Mouse (Mus musculus): ENCODE measurements around the gene Btd. TPM values are rescaled to one million over a fixed set of nuclear protein-coding genes. Genes with fewer than 3 reads are reported as not detected.

The Btd gene
- polyA plus RNA-seq, 1 experiment: 16.7 TPM

DNA sequence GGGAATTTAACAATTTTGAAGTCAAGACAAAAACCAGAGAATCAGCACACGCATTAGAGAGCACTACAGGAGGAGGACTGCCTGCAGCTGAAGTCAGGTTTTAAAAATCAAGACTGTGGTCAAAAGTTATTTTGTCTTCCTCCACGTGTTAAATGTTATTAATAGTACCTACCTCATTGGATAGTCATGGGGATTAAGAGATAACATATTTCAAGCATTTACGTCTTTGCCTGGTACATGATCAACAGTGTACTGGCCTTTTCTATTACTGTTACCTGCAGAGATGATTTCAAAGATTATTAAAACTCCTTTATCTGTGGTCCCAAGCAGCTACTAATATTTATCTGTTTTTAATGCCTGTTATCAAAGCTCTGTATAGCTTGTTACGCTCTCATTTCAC is 56.9 kb downstream of the Btd start:
- Histone ChIP-seq H3K79me3 (ENCODE audit: low read depth) (peaks cover 1% of the 10 kb centered on the region), H3ac (ENCODE audit: control insufficient read depth, insufficient read length, low read depth) (no peak overlapping the region), H3K27me3 (ENCODE audit: control insufficient read depth, insufficient read depth, insufficient read length) (no peaks in the 10 kb centered on the region), H3K79me2 (ENCODE audit: control insufficient read depth, insufficient read depth) (peaks cover 5% of the 10 kb centered on the region), H3K36me3 (ENCODE audit: control insufficient read depth, insufficient read depth) (peaks cover 81% of the 10 kb centered on the region), H3K4me3 (ENCODE audit: insufficient read depth, poor library complexity, severe bottlenecking) (no peak overlapping the region)
- TF ChIP-seq CEBPB (IDR thresholded peaks at IDR 0.05; ENCODE audit: low read depth) (no peak), MAX (IDR thresholded peaks at IDR 0.05) (no peak), CTCF (IDR thresholded peaks at IDR 0.05; ENCODE audit: control insufficient read depth, insufficient read depth, insufficient read length) (no peak), USF1 (IDR thresholded peaks at IDR 0.05; ENCODE audit: low read depth) (no peak), MYOG (IDR thresholded peaks at IDR 0.05; ENCODE audit: control insufficient read depth, extremely low read depth, insufficient read length) (no peak), FOSL1 (IDR thresholded peaks at IDR 0.05; ENCODE audit: insufficient read depth, low read length, poor library complexity, severe bottlenecking) (no peak), MYOD1 (IDR thresholded peaks at IDR 0.05; ENCODE audit: control insufficient read depth, insufficient read length, low read depth) (no peak)

GRCm38 (mm10) chr14:31700376-31700775 is 59.5 kb downstream of the Btd start:
- peaks cover 5% of the 10 kb centered on the region for H3K79me2 ChIP-seq (ENCODE audit: control insufficient read depth, insufficient read depth)
- TF ChIP-seq MYOG (IDR thresholded peaks at IDR 0.05; ENCODE audit: control insufficient read depth, extremely low read depth, insufficient read length) (no peak), FOSL1 (IDR thresholded peaks at IDR 0.05; ENCODE audit: insufficient read depth, low read length, poor library complexity, severe bottlenecking) (peak; percentile 21)
- H3K79me3 ChIP-seq (ENCODE audit: low read depth): peaks cover 1% of the 10 kb centered on the region
- H3ac ChIP-seq (ENCODE audit: control insufficient read depth, insufficient read length, low read depth): no peak overlapping the region
- H3K36me3 ChIP-seq (ENCODE audit: control insufficient read depth, insufficient read depth): peaks cover 88% of the 10 kb centered on the region
- no peaks in the 10 kb centered on the region for H3K27me3 ChIP-seq (ENCODE audit: control insufficient read depth, insufficient read depth, insufficient read length)
- H3K4me3 ChIP-seq (ENCODE audit: insufficient read depth, poor library complexity, severe bottlenecking): no peak overlapping the region

- no peaks in the 10 kb centered on the region for H3K79me3 ChIP-seq (ENCODE audit: low read depth)
- TF ChIP-seq MYOG (IDR thresholded peaks at IDR 0.05; ENCODE audit: control insufficient read depth, extremely low read depth, insufficient read length) (no peak), CTCF (IDR thresholded peaks at IDR 0.05; ENCODE audit: control insufficient read depth, insufficient read depth, insufficient read length) (no peak), MAX (IDR thresholded peaks at IDR 0.05) (no peak), MYOD1 (IDR thresholded peaks at IDR 0.05; ENCODE audit: control insufficient read depth, insufficient read length, low read depth) (no peak), USF1 (IDR thresholded peaks at IDR 0.05; ENCODE audit: low read depth) (no peak), CEBPB (IDR thresholded peaks at IDR 0.05; ENCODE audit: low read depth) (no peak), FOSL1 (IDR thresholded peaks at IDR 0.05; ENCODE audit: insufficient read depth, low read length, poor library complexity, severe bottlenecking) (no peak)
- no peak overlapping the region for H3ac ChIP-seq (ENCODE audit: control insufficient read depth, insufficient read length, low read depth)
- H3K27me3 ChIP-seq (ENCODE audit: control insufficient read depth, insufficient read depth, insufficient read length): no peaks in the 10 kb centered on the region
- H3K79me2 ChIP-seq (ENCODE audit: control insufficient read depth, insufficient read depth): no peaks in the 10 kb centered on the region
- peaks cover 95% of the 10 kb centered on the region for H3K36me3 ChIP-seq (ENCODE audit: control insufficient read depth, insufficient read depth)
- H3K4me3 ChIP-seq (ENCODE audit: insufficient read depth, poor library complexity, severe bottlenecking): no peak overlapping the region
Observed at GRCm38 (mm10) chr14:31709343-31709742, 68.5 kb downstream of the Btd start.

DNA sequence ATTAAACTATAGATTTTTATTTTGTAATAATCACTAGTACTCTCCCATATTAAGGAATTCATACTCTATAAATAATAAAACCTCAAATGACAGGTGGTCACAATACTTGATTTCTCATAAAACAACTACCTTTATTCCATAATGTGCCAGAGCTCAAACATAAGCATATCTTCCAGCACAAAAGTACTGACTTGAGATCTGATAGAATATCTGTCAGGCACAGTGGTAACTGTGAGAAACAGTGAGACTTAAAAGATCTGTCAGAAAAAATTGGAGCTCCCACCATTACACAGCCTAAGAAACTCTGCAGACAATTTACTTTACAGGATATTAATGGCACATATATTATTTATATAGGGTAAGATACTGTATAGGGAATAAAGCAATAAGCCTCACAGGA is 74.8 kb downstream of the Btd start:
- Histone ChIP-seq H3K4me3 (ENCODE audit: insufficient read depth, poor library complexity, severe bottlenecking) (no peak overlapping the region), H3K27me3 (ENCODE audit: control insufficient read depth, insufficient read depth, insufficient read length) (no peaks in the 10 kb centered on the region), H3K79me3 (ENCODE audit: low read depth) (no peaks in the 10 kb centered on the region), H3ac (ENCODE audit: control insufficient read depth, insufficient read length, low read depth) (no peak overlapping the region), H3K36me3 (ENCODE audit: control insufficient read depth, insufficient read depth) (peaks cover 92% of the 10 kb centered on the region), H3K79me2 (ENCODE audit: control insufficient read depth, insufficient read depth) (no peaks in the 10 kb centered on the region)
- no peak for TF ChIP-seq FOSL1 (IDR thresholded peaks at IDR 0.05; ENCODE audit: insufficient read depth, low read length, poor library complexity, severe bottlenecking)
- no peak for TF ChIP-seq CTCF (IDR thresholded peaks at IDR 0.05; ENCODE audit: control insufficient read depth, insufficient read depth, insufficient read length)
- no peak for TF ChIP-seq USF1 (IDR thresholded peaks at IDR 0.05; ENCODE audit: low read depth)
- TF ChIP-seq CEBPB (IDR thresholded peaks at IDR 0.05; ENCODE audit: low read depth): no peak
- TF ChIP-seq MAX (IDR thresholded peaks at IDR 0.05): no peak
- TF ChIP-seq MYOG (IDR thresholded peaks at IDR 0.05; ENCODE audit: control insufficient read depth, extremely low read depth, insufficient read length): no peak
- no peak for TF ChIP-seq MYOD1 (IDR thresholded peaks at IDR 0.05; ENCODE audit: control insufficient read depth, insufficient read length, low read depth)

GRCm38 (mm10) chr14:31717360-31717759 is 76.5 kb downstream of the Btd start:
- Histone ChIP-seq H3K27me3 (ENCODE audit: control insufficient read depth, insufficient read depth, insufficient read length) (no peaks in the 10 kb centered on the region), H3K79me3 (ENCODE audit: low read depth) (no peaks in the 10 kb centered on the region), H3K79me2 (ENCODE audit: control insufficient read depth, insufficient read depth) (no peaks in the 10 kb centered on the region), H3K36me3 (ENCODE audit: control insufficient read depth, insufficient read depth) (peaks cover 89% of the 10 kb centered on the region), H3ac (ENCODE audit: control insufficient read depth, insufficient read length, low read depth) (no peak overlapping the region), H3K4me3 (ENCODE audit: insufficient read depth, poor library complexity, severe bottlenecking) (no peak overlapping the region)
- no peak for TF ChIP-seq MYOD1 (IDR thresholded peaks at IDR 0.05; ENCODE audit: control insufficient read depth, insufficient read length, low read depth)
- no peak for TF ChIP-seq MYOG (IDR thresholded peaks at IDR 0.05; ENCODE audit: control insufficient read depth, extremely low read depth, insufficient read length)
- no peak for TF ChIP-seq CEBPB (IDR thresholded peaks at IDR 0.05; ENCODE audit: low read depth)
- no peak for TF ChIP-seq MAX (IDR thresholded peaks at IDR 0.05)
- no peak for TF ChIP-seq FOSL1 (IDR thresholded peaks at IDR 0.05; ENCODE audit: insufficient read depth, low read length, poor library complexity, severe bottlenecking)
- no peak for TF ChIP-seq USF1 (IDR thresholded peaks at IDR 0.05; ENCODE audit: low read depth)
- TF ChIP-seq CTCF (IDR thresholded peaks at IDR 0.05; ENCODE audit: control insufficient read depth, insufficient read depth, insufficient read length): no peak

Other genes with a start within 250 kb of the Btd start
- 8.7 TPM for gene Sh3bp5, start 204.9 kb upstream of the Btd start, polyA plus RNA-seq (2012; fragmentation: generic; extraction: Trizol)
- 30.2 TPM for gene Eaf1, start 146.6 kb upstream of the Btd start, polyA plus RNA-seq (2012; fragmentation: generic; extraction: Trizol)
- 17.0 TPM for gene Mettl6, start 146.0 kb upstream of the Btd start, polyA plus RNA-seq (2012; fragmentation: generic; extraction: Trizol)
- gene Colq, start 49.7 kb upstream of the Btd start, polyA plus RNA-seq (2012; fragmentation: generic; extraction: Trizol): not detected
- not detected for gene Gm49387, start 150 bp upstream of the Btd start, polyA plus RNA-seq (2012; fragmentation: generic; extraction: Trizol)
- 1.4 TPM for gene Hacl1, start 258 bp downstream of the Btd start, polyA plus RNA-seq (2012; fragmentation: generic; extraction: Trizol)
- 11.6 TPM for gene Ankrd28, start 189.6 kb downstream of the Btd start, polyA plus RNA-seq (2012; fragmentation: generic; extraction: Trizol)

Measured in C2C12 (cell line).